ENCODE assay signal across 8 mouse cellular contexts in genomic region chr12:9584366-9585084, GRCm38 (mm10). TPM values are rescaled to one million over a fixed set of nuclear protein-coding genes. Genes with fewer than 3 reads are reported as not detected.
DNase-seq lines count a peak whose midpoint lies in the region; ATAC-seq and TF ChIP-seq lines count a peak whose summit lies in the region.

No protein-coding gene starts in this region.

- intact Hi-C loops in heart, postnatal 14 days (cut with DNase I) = no loop called here

- in situ Hi-C loops in ES-E14 (cut with MboI; ENCODE audit: low sequenced_read_pairs in 2 of 2, unreplicated experiment in 2 of 2) = loop anchor here (10.0 to 25.0 kb wide), 4 partner anchors 160 to 1578 kb away; partner anchors contain the start of gene Kcns3 (in 1 of the 2)

- WGBS in forebrain, embryonic 14.5 days = under 1% methylated on average over 23 of the region's 23 CpGs

- H3K9me3 ChIP-seq in ES-E14 (ENCODE audit: control insufficient read depth, insufficient read depth, low read depth, low read length) = no peaks in the 10 kb centered on the region
- H3K9me3 ChIP-seq in forebrain, embryonic 14.5 days (replicated peaks; ENCODE audit: control insufficient read depth, low read length) = no peaks in the 10 kb centered on the region

- ATAC-seq in forebrain, embryonic 14.5 days = peak; percentile 97
- ATAC-seq in erythroid progenitor cell, adult 5-6 weeks (replicated peaks; ENCODE audit: low FRiP score, poor library complexity, severe bottlenecking) = no peak

- H3K27ac ChIP-seq in ES-E14 (ENCODE audit: insufficient read depth, low read depth, low read length, poor library complexity, severe bottlenecking) = no peak overlapping the region
- no peak overlapping the region for H3K27ac ChIP-seq in forebrain, embryonic 14.5 days (ENCODE audit: low read depth, low read length)

- peaks cover 51% of the 10 kb centered on the region for H3K27me3 ChIP-seq in forebrain, embryonic 14.5 days (replicated peaks; ENCODE audit: control insufficient read depth, insufficient read depth, low read length)

- H3K4me2 ChIP-seq in forebrain, embryonic 14.5 days (ENCODE audit: low read length) = peak overlapping the region; percentile 62

- peak overlapping the region; percentile 49 to 63 for H3K4me3 ChIP-seq in ES-E14 (ENCODE audit: insufficient read depth in 1 of 2, low read depth in 1 of 2, low read length in 2 of 2, poor library complexity in 1 of 2, severe bottlenecking in 1 of 2)
- peak overlapping the region; percentile 40 for H3K4me3 ChIP-seq in forebrain, embryonic 14.5 days (ENCODE audit: low read depth, low read length)

- H3K4me1 ChIP-seq in ES-E14 (ENCODE audit: control insufficient read depth in 2 of 2, insufficient read depth in 2 of 2, low read length in 2 of 2, poor library complexity in 1 of 2) = no peaks in the 10 kb centered on the region; a peak in 1 of 4 replicates
- peaks cover 2% of the 10 kb centered on the region; the same call in 1 of the 2 replicates for H3K4me1 ChIP-seq in forebrain, embryonic 14.5 days (ENCODE audit: control insufficient read depth, insufficient read depth, low read length)

- peak overlapping the region; percentile 18; the same call in 1 of the 2 replicates for H3K9ac ChIP-seq in ES-E14 (ENCODE audit: insufficient read depth, low read depth, low read length, poor library complexity, severe bottlenecking)
- peak overlapping the region; percentile 55 for H3K9ac ChIP-seq in forebrain, embryonic 14.5 days (ENCODE audit: low read length)

- DNase-seq in ES-E14 (ENCODE audit: low read depth, low spot score) = no peak
- DNase-seq in adrenal gland, postnatal 25 days = peak; percentile 76
- DNase-seq in forebrain, embryonic 14.5 days (ENCODE audit: low spot score) = peak; percentile 85
- DNase-seq in heart, postnatal 14 days = peak; percentile 79 to 83
- peak; percentile 60 to 79 for DNase-seq in kidney, postnatal 36 days
- peak; percentile 89 for DNase-seq in mesoderm, embryonic 11.5 days (ENCODE audit: low read depth, low spot score)
- DNase-seq in testis, postnatal 10 days (ENCODE audit: low spot score) = peak; percentile 91

- no peaks in the 10 kb centered on the region for H3K36me3 ChIP-seq in ES-E14 (ENCODE audit: control insufficient read depth, insufficient read depth, low read length, poor library complexity, severe bottlenecking)
- H3K36me3 ChIP-seq in forebrain, embryonic 14.5 days (ENCODE audit: control insufficient read depth, insufficient read depth, low read length) = no peaks in the 10 kb centered on the region

TF ChIP-seq in ES-E14, 5 proteins besides CTCF, POLR2A, EP300 and RAD21:
- TF ChIP-seq ZC3H11A (IDR thresholded peaks at IDR 0.05; ENCODE audit: borderline replicate concordance, low read depth, low read length) (no peak), CHD2 (IDR thresholded peaks at IDR 0.05; ENCODE audit: low read depth, low read length) (no peak), ZNF384 (IDR thresholded peaks at IDR 0.05; ENCODE audit: low read depth, low read length) (no peak), MAFK (IDR thresholded peaks at IDR 0.05; ENCODE audit: insufficient read depth, low read depth, low read length) (no peak), HCFC1 (IDR thresholded peaks at IDR 0.05; ENCODE audit: borderline replicate concordance, insufficient read depth, low read length) (no peak)

RNA-seq across cellular contexts. Expression of gene Osr1, which starts 14.6 kb away (rescaled TPM):
- total RNA-seq in ES-E14 (2012; rRNA removed) = 0.09 TPM in 1 of 2 replicates, not detected in the other
- 1.0 and 2.1 TPM in 2 replicates for total RNA-seq in adrenal gland, postnatal 25 days (2021)
- polyA plus RNA-seq in forebrain, embryonic 14.5 days (2014; fragmentation: Nextera tagmentation; extraction: Ambion mirVana) = 5.4 and 8.7 TPM in 2 replicates
- 1 to 10 TPM; 5.8 to 9.6 TPM for total RNA-seq in heart, postnatal 14 days (2021)
- not detected in 2 replicates for total RNA-seq in erythroid progenitor cell, adult 5-6 weeks (2015; ENCODE audit: low replicate concordance)
- not detected in 2 replicates for total RNA-seq in erythroid progenitor cell, adult 5-6 weeks (2017; ENCODE audit: low replicate concordance)
